Mouse (Mus musculus): ENCODE measurements around the gene Ugt2b5.

- no peak for TF ChIP-seq CTCF (IDR thresholded peaks at IDR 0.05; ENCODE audit: insufficient read depth, low read depth, low read length)
- no peak for TF ChIP-seq POLR2A (IDR thresholded peaks at IDR 0.05; ENCODE audit: insufficient read depth, low read depth, low read length)
Measured at GRCm38 (mm10) chr5:87174671-87175070, 34.6 kb upstream of the Ugt2b5 start.

Measured in olfactory bulb, adult 2 months (tissue).